Mouse (Mus musculus): ENCODE measurements at regions not wholly inside any gene's neighbourhood (a gene's known extent, or its start where the extent isn't known, plus 50 kb on each side); places are given as distances from the start of the nearest gene placed in this dataset.

DNA sequence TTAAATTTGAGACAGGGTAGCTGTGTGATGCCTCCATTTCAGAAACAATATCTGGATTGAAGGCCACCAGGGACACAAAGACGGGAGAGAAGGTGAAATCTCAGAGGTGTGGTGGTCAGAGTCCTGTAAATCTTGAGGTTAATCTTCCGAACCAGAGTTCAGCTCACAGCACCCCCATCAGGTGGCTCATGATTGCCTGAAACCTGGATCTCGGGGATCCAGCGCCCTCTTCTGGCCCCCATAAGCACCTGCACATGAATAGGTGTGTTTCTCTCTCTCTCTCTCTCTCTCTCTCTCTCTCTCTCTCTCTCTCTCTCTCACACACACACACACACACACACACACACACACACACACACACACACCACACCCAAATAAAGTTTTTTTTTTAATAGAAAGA is 111.8 kb downstream of the Erv3 start:
- no peak for TF ChIP-seq CTCF (IDR thresholded peaks at IDR 0.05; ENCODE audit: low read depth, low read length)
- TF ChIP-seq POLR2AphosphoS5 (IDR thresholded peaks at IDR 0.05; ENCODE audit: insufficient replicate concordance, low read depth, low read length) = no peak
